Mouse (Mus musculus): ENCODE data around the gene Gm21954.
A peak's percentile ranks its signal among the peaks of the same experiment; 100 is the strongest.

GRCm38 (mm10) chr3:55520240-55521180 is 48.5 kb upstream of the Gm21954 start:
- TF ChIP-seq CTCF (IDR thresholded peaks at IDR 0.05; ENCODE audit: borderline replicate concordance, insufficient read depth, low read length) = peak; percentile 67; the same call in 1 of the 2 replicates
- TF ChIP-seq POLR2A (IDR thresholded peaks at IDR 0.05; ENCODE audit: low read depth, low read length) = no peak
